Mouse (Mus musculus): ENCODE results near the gene Pms1. TPM values are rescaled to one million over a fixed set of nuclear protein-coding genes. Genes with fewer than 3 reads are reported as not detected.

Pms1 gene
- polyA plus RNA-seq, 1 experiment = 1.4 TPM

DNA sequence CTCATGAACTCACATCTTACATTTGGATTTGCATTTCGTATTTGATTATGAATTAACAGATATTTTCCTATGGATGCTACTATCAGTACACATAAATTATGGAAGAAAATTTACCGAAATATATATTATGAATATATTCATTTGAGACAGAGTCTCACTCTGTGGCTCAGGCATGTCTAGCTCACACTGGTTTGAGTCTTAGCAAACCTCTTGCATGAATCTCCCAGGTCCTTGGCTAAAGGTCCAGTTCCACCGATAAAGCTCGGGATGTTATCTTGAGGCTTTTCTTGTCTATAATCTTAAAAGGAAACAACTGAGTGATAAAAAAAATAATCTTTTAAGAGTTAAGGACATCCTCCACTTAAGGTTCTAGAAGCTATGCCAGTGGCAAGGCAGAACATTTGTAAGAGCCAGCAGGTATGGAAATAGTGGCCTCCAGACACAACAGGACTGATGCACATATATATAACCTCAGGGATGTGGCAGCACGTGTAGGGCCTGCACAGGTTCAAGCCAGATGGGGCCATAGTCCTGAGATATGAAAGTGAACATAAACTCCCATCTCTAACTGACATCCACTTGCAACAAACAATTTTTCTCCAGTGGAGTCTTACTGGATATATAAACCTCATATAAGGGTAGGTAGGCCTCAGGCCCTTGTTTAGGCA, 28.1 kb upstream of the Pms1 start:
- no peaks in the 10 kb centered on the region for H3K27me3 ChIP-seq (ENCODE audit: control insufficient read depth, insufficient read depth, insufficient read length)
- H3K36me3 ChIP-seq (ENCODE audit: control insufficient read depth, insufficient read depth) = peaks cover 8% of the 10 kb centered on the region
- no peak overlapping the region for H3ac ChIP-seq (ENCODE audit: control insufficient read depth, insufficient read length)
- no peak overlapping the region for H3K4me3 ChIP-seq
- TF ChIP-seq CEBPB (IDR thresholded peaks at IDR 0.05; ENCODE audit: insufficient read depth, poor library complexity, severe bottlenecking) = no peak
- no peak for TF ChIP-seq REST (IDR thresholded peaks at IDR 0.05; ENCODE audit: insufficient read depth, insufficient read length)
- no peak for TF ChIP-seq POLR2AphosphoS2 (IDR thresholded peaks at IDR 0.05; ENCODE audit: insufficient read length, low read depth)
- TF ChIP-seq TCF12 (IDR thresholded peaks at IDR 0.05; ENCODE audit: insufficient read depth, poor library complexity, severe bottlenecking) = no peak
- no peak for TF ChIP-seq MYOG (IDR thresholded peaks at IDR 0.05; ENCODE audit: control insufficient read depth in 1 of 3, insufficient read depth in 1 of 3, insufficient read length in 2 of 3, low read depth in 2 of 3)
- TF ChIP-seq E2F4 (IDR thresholded peaks at IDR 0.05; ENCODE audit: insufficient read depth) = no peak
- no peak for TF ChIP-seq USF1 (IDR thresholded peaks at IDR 0.05; ENCODE audit: low read depth)
- TF ChIP-seq TCF3 (IDR thresholded peaks at IDR 0.05; ENCODE audit: insufficient read length, low read depth) = no peak
- no peak for TF ChIP-seq POLR2A (IDR thresholded peaks at IDR 0.05; ENCODE audit: insufficient read length, low read depth)
- no peaks in the 10 kb centered on the region for H3K79me2 ChIP-seq (ENCODE audit: control insufficient read depth, insufficient read depth)
- no peak overlapping the region for H3K4me2 ChIP-seq (ENCODE audit: low read depth)

DNA sequence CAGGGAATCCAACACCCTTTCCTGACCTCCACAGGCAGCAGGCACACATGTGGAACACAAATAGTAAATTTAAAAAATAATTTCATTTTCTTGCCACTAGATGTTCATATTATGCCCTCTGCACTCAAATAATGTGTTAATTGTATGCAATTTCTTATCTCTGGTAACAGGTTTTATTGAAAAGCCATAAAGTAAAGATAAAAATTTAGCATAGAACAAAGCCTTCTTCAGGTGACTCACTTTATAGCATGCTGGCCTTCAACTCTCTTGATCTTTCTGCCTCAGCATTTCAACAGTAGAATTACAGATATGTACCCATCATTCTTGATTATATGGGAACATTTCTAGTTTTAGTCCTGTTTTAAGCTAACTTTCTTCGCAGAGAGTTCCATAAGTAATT, 27.5 kb upstream of the Pms1 start:
- H3K79me2 ChIP-seq (ENCODE audit: control insufficient read depth, insufficient read depth) = no peaks in the 10 kb centered on the region
- TF ChIP-seq REST (IDR thresholded peaks at IDR 0.05; ENCODE audit: insufficient read depth, insufficient read length) = no peak
- no peak for TF ChIP-seq TCF12 (IDR thresholded peaks at IDR 0.05; ENCODE audit: insufficient read depth, poor library complexity, severe bottlenecking)
- TF ChIP-seq POLR2AphosphoS2 (IDR thresholded peaks at IDR 0.05; ENCODE audit: insufficient read length, low read depth) = no peak
- no peak for TF ChIP-seq USF1 (IDR thresholded peaks at IDR 0.05; ENCODE audit: low read depth)
- TF ChIP-seq MYOG (IDR thresholded peaks at IDR 0.05; ENCODE audit: control insufficient read depth in 1 of 3, insufficient read depth in 1 of 3, insufficient read length in 2 of 3, low read depth in 2 of 3) = no peak
- TF ChIP-seq POLR2A (IDR thresholded peaks at IDR 0.05; ENCODE audit: insufficient read length, low read depth) = no peak
- TF ChIP-seq MAX (IDR thresholded peaks at IDR 0.05; ENCODE audit: low read depth) = no peak
- no peak for TF ChIP-seq SRF (IDR thresholded peaks at IDR 0.05; ENCODE audit: control insufficient read depth, insufficient read length, low read depth)
- TF ChIP-seq E2F4 (IDR thresholded peaks at IDR 0.05; ENCODE audit: insufficient read depth) = no peak
- TF ChIP-seq TCF3 (IDR thresholded peaks at IDR 0.05; ENCODE audit: insufficient read length, low read depth) = no peak
- no peak for TF ChIP-seq CEBPB (IDR thresholded peaks at IDR 0.05; ENCODE audit: insufficient read depth, poor library complexity, severe bottlenecking)
- no peak overlapping the region for H3ac ChIP-seq (ENCODE audit: control insufficient read depth, insufficient read length)
- H3K4me2 ChIP-seq (ENCODE audit: low read depth) = no peak overlapping the region
- H3K4me3 ChIP-seq = no peak overlapping the region
- H3K36me3 ChIP-seq (ENCODE audit: control insufficient read depth, insufficient read depth) = peaks cover 8% of the 10 kb centered on the region
- no peaks in the 10 kb centered on the region for H3K27me3 ChIP-seq (ENCODE audit: control insufficient read depth, insufficient read depth, insufficient read length)

DNA sequence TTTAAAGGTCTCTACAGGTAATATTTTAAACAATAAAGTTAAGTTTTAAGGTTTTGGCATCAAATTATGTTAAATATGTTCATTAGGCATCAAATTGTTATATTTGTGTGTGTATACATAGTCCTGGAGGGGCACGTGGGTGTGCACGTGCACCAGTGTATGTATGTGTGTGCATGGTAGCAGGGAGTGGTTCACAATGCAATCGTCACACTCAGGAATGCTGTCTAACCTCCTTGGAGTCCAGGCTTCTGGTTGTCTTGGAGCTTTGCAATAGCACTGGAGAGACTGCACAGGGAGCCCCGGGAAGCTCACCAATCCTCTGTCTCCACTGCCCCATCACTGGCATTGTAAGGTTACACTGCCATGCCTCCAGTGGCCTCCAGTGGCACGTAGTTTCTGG, 26.4 kb upstream of the Pms1 start:
- H3ac ChIP-seq (ENCODE audit: control insufficient read depth, insufficient read length) = no peak overlapping the region
- H3K79me2 ChIP-seq (ENCODE audit: control insufficient read depth, insufficient read depth) = no peaks in the 10 kb centered on the region
- no peak overlapping the region for H3K4me3 ChIP-seq
- TF ChIP-seq MYOD1 (IDR thresholded peaks at IDR 0.05; ENCODE audit: control insufficient read depth in 1 of 3, insufficient read length in 2 of 3, low read depth in 2 of 3) = no peak
- no peak for TF ChIP-seq SRF (IDR thresholded peaks at IDR 0.05; ENCODE audit: control insufficient read depth, insufficient read length, low read depth)
- no peak for TF ChIP-seq MAX (IDR thresholded peaks at IDR 0.05; ENCODE audit: low read depth)
- TF ChIP-seq REST (IDR thresholded peaks at IDR 0.05; ENCODE audit: insufficient read depth, insufficient read length) = no peak
- TF ChIP-seq MYOG (IDR thresholded peaks at IDR 0.05; ENCODE audit: control insufficient read depth in 1 of 3, insufficient read depth in 1 of 3, insufficient read length in 2 of 3, low read depth in 2 of 3) = no peak
- no peak for TF ChIP-seq TCF3 (IDR thresholded peaks at IDR 0.05; ENCODE audit: insufficient read length, low read depth)
- no peak for TF ChIP-seq CEBPB (IDR thresholded peaks at IDR 0.05; ENCODE audit: insufficient read depth, poor library complexity, severe bottlenecking)
- no peak for TF ChIP-seq POLR2AphosphoS2 (IDR thresholded peaks at IDR 0.05; ENCODE audit: insufficient read length, low read depth)
- TF ChIP-seq TCF12 (IDR thresholded peaks at IDR 0.05; ENCODE audit: insufficient read depth, poor library complexity, severe bottlenecking) = no peak
- TF ChIP-seq E2F4 (IDR thresholded peaks at IDR 0.05; ENCODE audit: insufficient read depth) = no peak
- TF ChIP-seq POLR2A (IDR thresholded peaks at IDR 0.05; ENCODE audit: insufficient read length, low read depth) = no peak
- TF ChIP-seq USF1 (IDR thresholded peaks at IDR 0.05; ENCODE audit: low read depth) = no peak
- no peaks in the 10 kb centered on the region for H3K27me3 ChIP-seq (ENCODE audit: control insufficient read depth, insufficient read depth, insufficient read length)
- no peak overlapping the region for H3K4me2 ChIP-seq (ENCODE audit: low read depth)
- H3K36me3 ChIP-seq (ENCODE audit: control insufficient read depth, insufficient read depth) = peaks cover 8% of the 10 kb centered on the region

DNA sequence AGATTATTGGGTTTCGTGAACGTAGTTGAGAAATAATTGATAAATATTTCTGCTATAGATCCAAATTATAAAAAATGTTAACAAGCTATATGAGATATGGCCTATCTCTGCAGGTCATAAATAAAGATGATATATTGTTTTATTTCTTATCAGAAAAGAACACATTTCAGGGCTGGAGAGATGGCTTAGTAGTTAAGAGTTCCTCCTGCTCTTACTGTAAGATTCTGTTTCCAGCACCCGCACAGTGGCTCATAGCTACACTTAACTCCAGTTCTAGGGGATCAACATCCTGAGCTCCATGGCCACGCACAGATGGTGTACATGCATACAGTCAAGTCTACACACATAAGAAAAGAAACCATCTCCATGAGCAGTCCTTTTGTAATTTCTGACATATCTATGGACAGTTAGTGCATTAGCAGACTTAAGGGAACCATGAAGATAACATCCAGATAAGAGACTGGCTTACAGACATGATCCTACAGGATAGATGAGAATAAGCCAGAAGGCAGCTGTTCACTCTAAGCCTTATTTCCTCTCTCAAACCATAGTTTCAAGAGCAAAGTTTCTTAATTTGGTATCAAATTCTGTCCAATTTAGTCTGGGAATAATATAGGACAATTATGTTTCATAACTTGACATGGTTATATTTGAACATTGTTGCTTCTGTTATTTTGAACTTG, 25.0 kb upstream of the Pms1 start:
- no peak overlapping the region for H3K4me2 ChIP-seq (ENCODE audit: low read depth)

More for the DNA sequence above, 25.0 kb upstream of the Pms1 start:
- no peak for TF ChIP-seq REST (IDR thresholded peaks at IDR 0.05; ENCODE audit: insufficient read depth, insufficient read length)
- no peak for TF ChIP-seq TCF3 (IDR thresholded peaks at IDR 0.05; ENCODE audit: insufficient read length, low read depth)
- TF ChIP-seq SRF (IDR thresholded peaks at IDR 0.05; ENCODE audit: control insufficient read depth, insufficient read length, low read depth) = no peak
- no peak for TF ChIP-seq POLR2AphosphoS2 (IDR thresholded peaks at IDR 0.05; ENCODE audit: insufficient read length, low read depth)
- no peak for TF ChIP-seq MAX (IDR thresholded peaks at IDR 0.05; ENCODE audit: low read depth)
- TF ChIP-seq USF1 (IDR thresholded peaks at IDR 0.05; ENCODE audit: low read depth) = no peak
- no peak for TF ChIP-seq MYOG (IDR thresholded peaks at IDR 0.05; ENCODE audit: control insufficient read depth in 1 of 3, insufficient read depth in 1 of 3, insufficient read length in 2 of 3, low read depth in 2 of 3)
- TF ChIP-seq CEBPB (IDR thresholded peaks at IDR 0.05; ENCODE audit: insufficient read depth, poor library complexity, severe bottlenecking) = no peak
- no peak for TF ChIP-seq POLR2A (IDR thresholded peaks at IDR 0.05; ENCODE audit: insufficient read length, low read depth)
- TF ChIP-seq TCF12 (IDR thresholded peaks at IDR 0.05; ENCODE audit: insufficient read depth, poor library complexity, severe bottlenecking) = no peak
- TF ChIP-seq E2F4 (IDR thresholded peaks at IDR 0.05; ENCODE audit: insufficient read depth) = no peak
- no peak for TF ChIP-seq MYOD1 (IDR thresholded peaks at IDR 0.05; ENCODE audit: control insufficient read depth in 1 of 3, insufficient read length in 2 of 3, low read depth in 2 of 3)
- no peak overlapping the region for H3ac ChIP-seq (ENCODE audit: control insufficient read depth, insufficient read length)
- no peak overlapping the region for H3K4me3 ChIP-seq
- peaks cover 12% of the 10 kb centered on the region for H3K36me3 ChIP-seq (ENCODE audit: control insufficient read depth, insufficient read depth)
- no peaks in the 10 kb centered on the region for H3K79me2 ChIP-seq (ENCODE audit: control insufficient read depth, insufficient read depth)
- H3K27me3 ChIP-seq (ENCODE audit: control insufficient read depth, insufficient read depth, insufficient read length) = no peaks in the 10 kb centered on the region

Measured in myocyte (in vitro differentiated cells).